Mouse (Mus musculus) MEL (cell line): ENCODE results near the gene Ptprr.

ENCODE experiments used
- BHLHE40 ChIP-seq: IDR thresholded peaks from 2 replicates; pipeline ENCODE4 v1.6.1; 2012; ENCODE audit warnings: low read depth, mild to moderate bottlenecking, inconsistent platforms, low read length, improper control_type of control experiment, borderline replicate concordance
- CTCF ChIP-seq, 3 experiments: IDR thresholded peaks in 2 of 3; conservative IDR thresholded peaks in 1 of 3; 2 replicates each; pipeline ENCODE4 v1.5.1; 2011 to 2012; ENCODE audit warnings: low read length in 3 of 3, low read depth in 2 of 3, mild to moderate bottlenecking in 2 of 3, improper control_type of control experiment in 1 of 3, inconsistent platforms in 1 of 3, mixed read lengths in 1 of 3, moderate library complexity in 1 of 3; ENCODE audit not compliant: control insufficient read depth in 1 of 3, insufficient read depth in 1 of 3, poor library complexity in 1 of 3, severe bottlenecking in 1 of 3
- MAX ChIP-seq: IDR thresholded peaks from 2 replicates; pipeline ENCODE4 v1.6.1; 2011; ENCODE audit warnings: low read length, improper control_type of control experiment
- MAZ ChIP-seq: IDR thresholded peaks from 2 replicates; pipeline ENCODE4 v1.6.1; 2012; ENCODE audit warnings: low read depth, mild to moderate bottlenecking, inconsistent platforms, low read length, improper control_type of control experiment
- MEF2A ChIP-seq: IDR thresholded peaks from 2 replicates; pipeline ENCODE4 v1.6.1; 2014; ENCODE audit warnings: low read depth, mild to moderate bottlenecking, inconsistent platforms, low read length, improper control_type of control experiment; ENCODE audit not compliant: poor library complexity, insufficient replicate concordance, severe bottlenecking; ENCODE audit errors: extremely low read depth
- MXI1 ChIP-seq: IDR thresholded peaks from 2 replicates; pipeline ENCODE4 v1.6.1; 2011; ENCODE audit warnings: mild to moderate bottlenecking, low read depth, low read length, improper control_type of control experiment
- POLR2A ChIP-seq, 2 experiments: IDR thresholded peaks; 2 replicates each; pipeline ENCODE4 v1.6.1; 2011 to 2012; ENCODE audit warnings: low read length in 2 of 2, mild to moderate bottlenecking in 2 of 2, control low read depth in 1 of 2, improper control_type of control experiment in 1 of 2, low read depth in 1 of 2, moderate library complexity in 1 of 2; ENCODE audit not compliant: control insufficient read depth in 1 of 2, insufficient read depth in 1 of 2, poor library complexity in 1 of 2
- RCOR1 ChIP-seq: IDR thresholded peaks from 2 replicates; pipeline ENCODE4 v1.6.1; 2012; ENCODE audit warnings: low read depth, mild to moderate bottlenecking, inconsistent platforms, low read length, improper control_type of control experiment
- USF2 ChIP-seq, 2 experiments: IDR thresholded peaks; 2 replicates each; pipeline ENCODE4 v1.6.1; 2011 to 2012; ENCODE audit warnings: improper control_type of control experiment in 2 of 2, low read length in 2 of 2, borderline replicate concordance in 1 of 2, inconsistent platforms in 1 of 2, low read depth in 1 of 2, mild to moderate bottlenecking in 1 of 2; ENCODE audit not compliant: insufficient read depth in 1 of 2

GRCm38 (mm10) chr10:116018480-116018891 is 473 bp downstream of the Ptprr start:
- TF ChIP-seq MEF2A (no peak), MXI1 (no peak), USF2 (IDR thresholded peaks at IDR 0.05; ENCODE audit: borderline replicate concordance in 1 of 2, insufficient read depth in 1 of 2, low read depth in 1 of 2, low read length in 2 of 2) (no peak), MAZ (no peak), RCOR1 (no peak), MAX (no peak), CTCF (IDR thresholded peaks at IDR 0.05 in 2 of 3, conservative IDR thresholded peaks at IDR 0.05 in 1 of 3; ENCODE audit: control insufficient read depth in 1 of 3, insufficient read depth in 1 of 3, low read depth in 2 of 3, low read length in 3 of 3, poor library complexity in 1 of 3, severe bottlenecking in 1 of 3) (no peak), BHLHE40 (no peak), POLR2A (IDR thresholded peaks at IDR 0.05; ENCODE audit: control insufficient read depth in 1 of 2, insufficient read depth in 1 of 2, low read depth in 1 of 2, low read length in 2 of 2, poor library complexity in 1 of 2) (no peak)
